Mouse (Mus musculus): ENCODE measurements around the gene Olfr519.

- TF ChIP-seq CTCF (IDR thresholded peaks at IDR 0.05; ENCODE audit: low read depth) (no peak), EP300 (optimal IDR thresholded peaks at IDR 0.05) (no peak)
These were observed 35.6 kb upstream of the Olfr519 start, which contains the start of gene Nlrp10 for GRCm38 (mm10) chr7:108929726-108930393.

All from stomach, postnatal 0 days (tissue).